Mouse (Mus musculus) right cerebral cortex, postnatal 4 days (tissue): ENCODE data around the gene Slc6a9.

Experiments used
- DNase-seq: peaks from one replicate; pipeline ENCODE4 v3.0.0-alpha.2; 2022

Gene Slc6a9

GRCm38 (mm10) chr4:117841566-117841965, 7.3 kb downstream of the Slc6a9 start:
- DNase-seq: no peak

DNA sequence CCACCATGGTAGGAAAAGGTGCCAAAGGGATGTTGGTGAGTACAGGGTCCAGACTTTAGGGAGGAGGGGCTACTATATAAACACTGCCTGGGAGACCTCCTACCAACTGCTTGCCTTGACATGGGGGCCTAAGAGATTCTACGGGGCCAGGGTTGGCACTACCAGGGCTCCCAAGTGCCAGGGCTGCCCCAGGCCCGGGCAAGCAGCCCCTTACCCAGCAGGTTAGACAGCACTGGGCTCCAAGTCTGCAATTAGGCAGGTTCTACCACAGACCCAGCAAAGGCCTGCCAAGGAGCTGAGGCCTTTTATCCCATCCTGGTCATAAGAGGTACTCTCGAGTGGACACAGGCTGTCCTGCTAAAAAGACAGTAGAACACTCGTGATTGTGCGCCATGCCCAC, 8.8 kb downstream of the Slc6a9 start:
- DNase-seq: no peak

DNA sequence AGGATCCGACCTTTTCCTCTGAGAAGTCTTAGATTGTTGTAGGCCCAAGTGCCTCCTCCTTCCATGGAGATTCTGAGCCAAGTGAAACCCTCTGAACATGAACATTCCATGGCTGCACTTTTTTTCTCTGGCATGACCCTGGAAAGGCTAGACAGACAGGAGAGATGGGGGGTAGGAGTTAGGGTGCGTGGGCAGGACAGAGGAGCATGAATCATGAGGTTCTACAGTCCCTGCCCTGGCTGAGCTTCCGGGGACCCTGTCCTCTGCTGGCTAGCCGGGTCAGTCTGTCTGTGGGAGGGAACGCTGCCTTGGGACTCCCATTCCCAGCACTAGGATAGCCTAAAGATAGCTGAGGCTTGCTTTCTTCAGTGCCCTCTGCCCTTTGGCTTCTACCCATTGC, 10.2 kb downstream of the Slc6a9 start:
- no peak for DNase-seq

DNA sequence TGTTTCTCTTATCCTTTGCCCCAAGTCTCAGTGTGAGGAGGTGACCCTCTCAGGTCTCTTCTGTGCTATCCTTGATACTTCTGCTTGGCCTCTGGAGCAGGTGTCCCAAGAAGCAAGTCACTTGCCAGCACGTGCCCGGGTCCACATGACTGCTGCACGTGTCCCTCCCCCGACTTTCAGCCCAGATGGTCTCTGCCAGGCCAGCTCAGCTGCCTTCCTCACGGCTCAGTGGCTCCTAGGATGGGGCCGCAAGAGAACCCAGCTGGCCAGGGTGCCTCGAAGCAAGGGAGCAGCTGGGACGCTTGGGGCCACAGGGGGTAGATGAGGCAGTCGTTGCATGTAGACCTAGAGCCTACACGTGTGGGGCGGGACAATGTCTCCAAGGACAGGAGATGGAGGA, 11.0 kb downstream of the Slc6a9 start:
- DNase-seq: no peak

- DNase-seq: no peak
Measured at GRCm38 (mm10) chr4:117846261-117846660, 12.0 kb downstream of the Slc6a9 start.

GRCm38 (mm10) chr4:117847011-117847410, 12.7 kb downstream of the Slc6a9 start:
- DNase-seq: no peak

GRCm38 (mm10) chr4:117849063-117849462, 14.8 kb downstream of the Slc6a9 start:
- no peak for DNase-seq

DNA sequence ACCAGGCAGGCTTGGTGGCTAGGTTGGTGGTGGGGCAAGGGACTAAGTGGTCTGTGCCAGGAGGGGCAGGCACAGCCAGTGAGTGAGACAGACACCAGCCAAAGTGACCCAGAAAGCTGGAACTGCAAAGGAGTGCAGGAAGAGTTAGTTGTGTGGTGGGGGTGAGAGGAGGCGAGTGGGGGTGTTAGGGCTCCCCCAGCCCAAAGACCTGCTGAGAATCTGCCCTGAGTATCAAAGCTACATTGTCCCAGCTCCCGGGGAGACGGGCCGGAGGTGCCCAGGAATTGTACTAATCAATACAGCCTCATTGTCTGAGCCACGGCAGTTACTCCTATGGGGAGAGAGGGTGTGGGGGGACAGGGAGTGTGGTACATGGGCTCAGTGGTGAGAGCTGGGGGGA, 15.2 kb downstream of the Slc6a9 start:
- no peak for DNase-seq

- no peak for DNase-seq
Measured at GRCm38 (mm10) chr4:117850176-117850575, 15.9 kb downstream of the Slc6a9 start.

DNA sequence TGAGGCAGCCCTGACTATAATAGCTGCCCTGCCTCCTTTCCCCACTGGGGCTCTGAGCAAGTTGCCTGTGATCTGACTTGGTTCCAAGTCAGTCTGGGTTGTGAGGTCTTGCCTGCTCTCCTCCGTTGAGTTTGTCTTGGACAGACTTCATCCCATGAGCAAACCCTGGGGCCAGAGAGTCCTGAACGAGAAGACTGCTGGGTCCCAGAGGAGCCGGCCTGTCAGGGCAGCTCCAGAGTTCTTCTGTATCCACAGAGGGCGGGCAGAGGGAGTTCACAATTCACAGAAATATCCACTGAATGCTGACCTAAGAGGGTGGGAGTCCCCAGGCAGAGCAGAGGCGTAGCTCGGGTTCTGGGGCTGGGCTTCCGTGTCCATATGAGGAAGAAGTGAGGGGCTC, 16.6 kb downstream of the Slc6a9 start:
- no peak for DNase-seq

DNA sequence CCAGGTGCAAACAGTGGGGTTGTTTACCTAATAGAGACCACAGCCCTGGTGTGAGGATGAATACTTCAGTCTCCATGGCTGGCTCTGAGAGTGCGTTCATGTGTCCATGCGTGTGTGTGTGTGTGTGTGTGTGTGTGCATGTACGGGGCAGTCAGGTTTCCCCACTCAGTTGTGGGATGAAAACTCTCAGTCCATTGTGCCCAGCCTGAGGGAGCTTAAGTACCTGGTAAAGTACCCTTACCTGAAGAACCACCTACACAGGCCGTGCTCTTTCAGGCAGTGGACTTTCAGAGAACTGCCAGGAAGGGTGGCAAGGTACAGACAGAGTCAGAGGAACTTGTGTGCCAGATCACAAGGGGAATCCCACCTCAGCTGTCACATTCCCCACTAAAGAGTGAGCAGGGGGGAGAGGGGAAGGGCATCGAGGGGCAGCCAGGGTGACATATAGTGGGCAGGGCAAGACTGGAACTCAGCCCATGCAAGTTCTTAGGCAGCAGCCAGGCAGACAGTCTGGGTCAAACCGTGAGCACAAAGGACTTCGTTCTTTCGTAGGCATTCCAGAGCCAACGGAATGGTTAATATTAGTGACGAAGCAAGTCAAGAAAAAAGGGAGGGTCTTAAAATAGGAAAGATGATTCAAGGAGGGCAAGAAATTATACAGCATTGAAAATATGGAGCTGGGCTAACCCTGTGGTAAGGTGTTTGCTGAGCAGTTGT, 18.0 kb downstream of the Slc6a9 start:
- DNase-seq: no peak

DNA sequence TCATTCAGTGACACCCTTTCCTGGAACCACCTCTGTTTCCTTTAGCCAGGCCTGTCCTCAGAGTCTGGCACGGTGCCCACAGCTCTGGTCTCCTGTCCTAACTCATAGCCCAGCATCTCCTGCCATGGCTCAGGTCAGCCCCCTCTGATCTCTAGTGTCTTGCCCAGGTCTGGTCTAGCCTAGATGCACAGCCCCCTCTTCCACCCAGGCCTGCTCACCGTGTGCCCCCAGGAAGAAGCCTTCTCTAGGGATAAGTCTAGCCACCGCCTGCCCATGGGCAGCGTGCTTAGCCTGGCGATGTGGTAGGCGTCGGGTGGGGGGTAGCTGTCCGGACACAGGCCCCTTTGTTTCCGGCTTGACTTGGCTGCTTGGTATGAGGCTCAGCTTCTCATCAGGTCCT, 20.8 kb downstream of the Slc6a9 start:
- DNase-seq: peak; percentile 53

GRCm38 (mm10) chr4:117858794-117859193, 24.5 kb downstream of the Slc6a9 start:
- DNase-seq: peak; percentile 75

DNA sequence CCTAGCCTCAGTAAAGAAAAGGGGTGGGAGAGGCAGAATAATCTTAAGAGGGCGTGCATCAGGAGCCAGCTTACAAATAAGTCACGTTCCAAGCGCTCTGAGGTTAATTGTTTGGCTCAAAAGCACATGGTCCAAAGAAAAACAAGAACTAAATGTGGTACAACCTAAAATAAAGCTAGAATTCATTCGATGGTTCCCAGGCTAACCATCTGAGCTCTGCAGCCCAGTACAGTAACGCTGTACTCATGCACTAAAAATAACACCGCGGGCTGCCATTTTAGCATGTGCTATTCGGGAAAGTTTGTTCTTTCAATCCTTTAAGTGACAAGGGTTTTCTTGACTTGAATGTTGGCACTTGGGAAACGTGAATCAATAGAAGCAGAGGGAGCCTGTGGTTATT, 26.3 kb downstream of the Slc6a9 start:
- DNase-seq: no peak

GRCm38 (mm10) chr4:117862823-117863222, 28.5 kb downstream of the Slc6a9 start:
- peak; percentile 47 for DNase-seq

DNA sequence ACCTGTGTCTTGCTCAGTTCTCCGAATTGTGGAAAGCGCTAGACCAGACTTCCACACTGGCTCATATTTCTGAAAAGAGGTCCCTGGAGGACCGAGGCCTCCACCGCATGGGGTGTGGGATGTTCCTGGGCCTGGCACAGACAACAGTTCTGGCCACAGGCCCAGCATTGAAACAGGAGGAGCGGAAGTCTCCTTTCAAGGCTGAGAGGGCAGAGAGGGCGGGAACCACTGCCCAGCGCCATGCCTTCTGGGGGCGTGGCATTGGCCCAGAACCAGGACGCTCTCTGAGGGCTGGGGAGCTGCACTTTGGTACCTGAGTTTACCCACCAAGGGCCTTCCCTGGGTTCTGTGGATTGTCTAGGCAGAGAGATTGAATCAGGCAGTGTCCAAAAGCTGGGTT, 31.8 kb downstream of the Slc6a9 start:
- DNase-seq: peak; percentile 47

- no peak for DNase-seq
Measured at GRCm38 (mm10) chr4:117867000-117867399, 32.7 kb downstream of the Slc6a9 start.

DNA sequence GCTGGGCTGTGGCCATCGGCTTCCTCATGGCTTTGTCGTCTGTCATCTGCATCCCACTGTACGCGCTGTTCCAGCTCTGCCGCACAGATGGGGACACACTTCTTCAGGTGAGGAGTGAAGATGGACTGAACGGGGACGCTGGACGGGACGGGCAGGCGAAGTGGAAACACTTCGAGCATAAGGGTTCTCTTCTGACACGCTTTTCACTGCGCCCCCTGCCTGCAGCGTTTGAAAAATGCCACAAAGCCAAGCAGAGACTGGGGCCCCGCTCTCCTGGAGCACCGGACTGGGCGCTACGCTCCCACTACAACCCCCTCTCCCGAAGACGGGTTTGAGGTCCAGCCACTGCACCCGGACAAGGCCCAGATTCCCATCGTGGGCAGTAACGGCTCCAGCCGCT, 33.5 kb downstream of the Slc6a9 start:
- peak; percentile 75 for DNase-seq

DNA sequence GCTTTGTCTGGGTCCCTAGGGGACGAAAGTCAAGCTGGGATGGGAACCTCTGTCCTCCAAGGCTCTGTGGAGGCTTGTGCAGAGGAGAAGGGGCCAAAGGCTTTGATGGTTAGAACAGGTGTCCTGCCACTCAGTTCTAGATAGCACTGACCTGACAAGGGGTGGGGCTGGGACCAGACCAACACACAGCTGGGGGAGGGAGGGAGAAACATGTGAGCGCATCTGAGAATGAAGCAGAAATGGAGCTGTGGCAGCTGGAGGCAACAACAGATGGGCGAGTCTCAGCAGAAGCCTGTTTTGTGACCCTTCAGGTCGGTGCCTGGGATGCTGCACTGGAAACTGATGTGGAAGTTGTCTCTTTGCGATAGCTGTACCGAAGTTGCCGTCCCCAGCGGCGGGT, 35.0 kb downstream of the Slc6a9 start:
- DNase-seq: no peak

- no peak for DNase-seq
Measured at GRCm38 (mm10) chr4:117870437-117870836, 36.1 kb downstream of the Slc6a9 start.

- no peak for DNase-seq
Measured at GRCm38 (mm10) chr4:117871787-117872186, 37.5 kb downstream of the Slc6a9 start.

GRCm38 (mm10) chr4:117872471-117872886, 38.2 kb downstream of the Slc6a9 start, which contains the start of gene Ccdc24:
Gene Ccdc24, minus strand, starts transcription at chr4:117872557.
- no peak for DNase-seq

GRCm38 (mm10) chr4:117873615-117874014, 39.3 kb downstream of the Slc6a9 start:
- no peak for DNase-seq

DNA sequence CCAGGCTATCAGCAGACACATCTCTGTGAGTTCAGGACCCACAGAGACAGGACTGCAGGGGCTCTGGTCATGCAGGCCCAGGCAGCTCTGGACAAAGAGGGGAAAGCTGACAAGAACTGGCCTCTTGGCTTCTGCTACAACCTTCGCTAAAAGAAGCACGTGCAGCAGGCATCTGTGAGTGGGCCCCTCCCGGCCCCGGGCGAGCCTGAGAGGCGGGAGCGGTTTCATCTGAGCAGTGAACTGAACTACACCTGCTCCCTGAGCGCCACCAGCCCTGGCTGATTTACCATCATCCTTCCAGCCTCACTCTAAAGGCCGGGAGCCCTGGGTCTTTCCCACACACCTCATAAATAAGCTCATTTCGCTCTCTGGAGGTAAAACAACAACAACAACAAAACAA, 44.0 kb downstream of the Slc6a9 start:
- no peak for DNase-seq

DNA sequence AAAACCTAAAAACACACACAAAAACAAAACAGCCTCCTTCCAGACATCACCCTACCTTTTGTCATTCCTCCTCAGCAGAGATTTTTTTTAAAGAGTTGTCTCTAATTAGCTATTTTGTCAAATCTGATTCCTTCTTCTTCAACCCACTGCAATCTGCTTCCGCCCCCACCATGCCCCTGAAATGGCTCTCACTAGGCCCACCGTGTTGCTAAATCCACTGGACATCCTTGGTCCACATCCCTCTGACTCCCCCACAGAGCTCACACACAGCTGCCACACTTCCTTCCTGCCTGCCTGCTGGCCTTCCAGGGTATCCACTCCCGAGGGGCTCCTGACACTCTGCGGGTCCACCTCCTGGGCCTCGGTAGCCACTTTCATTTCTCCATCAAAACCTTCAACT, 44.4 kb downstream of the Slc6a9 start:
- DNase-seq: no peak
